Mouse (Mus musculus): Measurements from ENCODE around the gene Dgki.

DNA sequence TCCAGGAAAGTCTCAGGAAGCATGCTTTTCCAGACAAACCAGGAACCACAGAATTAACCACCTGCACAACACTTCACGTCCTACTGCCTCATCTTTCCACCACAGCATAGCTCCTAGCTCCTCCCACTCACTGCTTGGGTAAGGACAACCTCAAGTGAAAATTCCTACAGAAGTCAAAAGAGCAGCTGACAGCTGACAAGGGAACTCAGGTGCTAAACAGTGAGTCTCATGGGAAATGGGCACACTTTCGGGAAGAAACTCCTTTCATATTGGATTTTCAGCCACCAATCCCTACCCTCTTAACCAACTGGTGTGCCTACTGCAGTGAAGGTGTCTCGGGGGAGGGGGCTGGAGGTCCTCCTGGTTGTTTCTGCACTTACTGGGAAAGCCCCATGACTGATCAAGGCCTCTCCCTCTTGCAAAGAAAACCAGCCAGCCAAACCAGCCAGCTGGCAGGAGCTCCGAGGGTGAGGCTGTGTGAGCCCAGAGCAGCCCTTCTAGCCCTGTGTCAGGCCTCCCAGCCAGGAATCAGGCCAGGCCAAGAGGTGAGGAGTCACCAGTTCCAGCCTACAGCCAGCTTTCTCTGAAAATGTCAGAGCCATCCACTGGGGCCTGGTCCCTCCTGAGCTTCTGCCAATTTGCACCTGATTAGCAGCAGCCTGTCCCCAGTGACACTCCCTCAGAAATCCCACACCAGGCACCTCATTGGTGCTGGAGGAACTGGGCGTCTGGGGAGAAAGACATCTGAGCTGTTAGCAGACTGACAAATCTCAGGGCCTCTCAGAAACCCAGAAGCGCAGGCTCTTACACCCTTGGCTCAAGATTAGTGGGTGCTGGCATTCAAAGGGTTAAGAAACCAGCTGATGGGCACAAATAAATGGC lies 22.9 kb downstream of the Dgki start:
- TF ChIP-seq CTCF (IDR thresholded peaks at IDR 0.05; ENCODE audit: low read depth, low read length) (no peak), GATA1 (IDR thresholded peaks at IDR 0.05; ENCODE audit: borderline replicate concordance, low read length) (no peak), TAL1 (conservative IDR thresholded peaks at IDR 0.05; ENCODE audit: low read depth, low read length) (no peak), POLR2AphosphoS5 (IDR thresholded peaks at IDR 0.05; ENCODE audit: insufficient replicate concordance, low read depth, low read length) (no peak), GATA2 (IDR thresholded peaks at IDR 0.05; ENCODE audit: borderline replicate concordance, low read depth, low read length) (no peak)
